Comparison of ENCODE assay signal across 18 mouse cellular contexts in genomic region chr1:104226493-104226892, GRCm38 (mm10).
DNase-seq lines count a peak whose midpoint lies in the region; ATAC-seq and TF ChIP-seq lines count a peak whose summit lies in the region.
"Had no signal": no experiment of that assay in that cellular context is flagged by ENCODE, and none has a peak within 500 bp of the region (broad histone marks: within the 10 kb centered on the region; RNA-seq: fewer than 3 reads in every experiment).

No protein-coding gene starts in this region.

- no peak overlapping the region for H3K9ac ChIP-seq in forebrain, postnatal 0 days
- H3K9ac ChIP-seq in forebrain, embryonic 13.5 days, result no peak overlapping the region
- no peak overlapping the region for H3K9ac ChIP-seq in midbrain, embryonic 13.5 days (replicated peaks)
- H3K9ac ChIP-seq: embryonic facial prominence, embryonic 12.5 days; forebrain, embryonic 15.5 days had no signal

- no peak for TF ChIP-seq POLR2A in olfactory bulb, adult 2 months (IDR thresholded peaks at IDR 0.05; ENCODE audit: insufficient read depth, low read depth, low read length)

- 45% methylated on average over 4 of the region's 4 CpGs for WGBS in forebrain, postnatal 0 days
- 51% methylated on average over 4 of the region's 4 CpGs for WGBS in forebrain, embryonic 13.5 days
- WGBS in olfactory bulb, adult 2 months, result 21% methylated on average over 4 of the region's 4 CpGs
- 80% methylated on average over 4 of the region's 4 CpGs for WGBS in midbrain, embryonic 13.5 days

- ATAC-seq in forebrain, postnatal 0 days, result peak; percentile 75
- ATAC-seq in forebrain, embryonic 13.5 days, result no peak
- no peak for ATAC-seq in midbrain, embryonic 13.5 days

- H3K4me2 ChIP-seq in forebrain, postnatal 0 days (ENCODE audit: low read depth), result no peak overlapping the region
- H3K4me2 ChIP-seq in forebrain, embryonic 13.5 days, result no peak overlapping the region
- no peak overlapping the region for H3K4me2 ChIP-seq in midbrain, embryonic 13.5 days (replicated peaks)
- H3K4me2 ChIP-seq: embryonic facial prominence, embryonic 12.5 days; forebrain, embryonic 15.5 days had no signal

- no peak for TF ChIP-seq CTCF in forebrain, postnatal 0 days (IDR thresholded peaks at IDR 0.05; ENCODE audit: low read depth)
- no peak for TF ChIP-seq CTCF in layer of hippocampus, adult 2 months (conservative IDR thresholded peaks at IDR 0.05)
- no peak for TF ChIP-seq CTCF in olfactory bulb, adult 2 months (IDR thresholded peaks at IDR 0.05; ENCODE audit: insufficient read depth, low read depth, low read length)

- H3K27me3 ChIP-seq in forebrain, postnatal 0 days (ENCODE audit: insufficient read depth, low read length), result no peaks in the 10 kb centered on the region
- no peaks in the 10 kb centered on the region for H3K27me3 ChIP-seq in forebrain, embryonic 13.5 days
- no peaks in the 10 kb centered on the region for H3K27me3 ChIP-seq in midbrain, embryonic 13.5 days
- H3K27me3 ChIP-seq: embryonic facial prominence, embryonic 12.5 days; forebrain, embryonic 15.5 days had no signal

- H3K9me3 ChIP-seq in forebrain, postnatal 0 days (ENCODE audit: low read length), result no peaks in the 10 kb centered on the region
- no peaks in the 10 kb centered on the region for H3K9me3 ChIP-seq in forebrain, embryonic 13.5 days (replicated peaks)
- H3K9me3 ChIP-seq in midbrain, embryonic 13.5 days, result no peaks in the 10 kb centered on the region
- H3K9me3 ChIP-seq: embryonic facial prominence, embryonic 10.5 days; embryonic facial prominence, embryonic 12.5 days; forebrain, embryonic 15.5 days had no signal

- DNase-seq in forebrain, postnatal 0 days, result no peak
- DNase-seq in layer of hippocampus, adult 2 months (ENCODE audit: low spot score in 2 of 2), result no peak
- DNase-seq in layer of hippocampus, adult 18-20 months (ENCODE audit: low spot score in 2 of 2), result no peak
- peak; percentile 4 for DNase-seq in right cerebral cortex, adult 18-20 months
- DNase-seq in right cerebral cortex, postnatal 10 days (ENCODE audit: low spot score in 2 of 2), result no peak
- DNase-seq: adrenal gland, adult 2 months; adrenal gland, postnatal 10 days; adrenal gland, postnatal 25 days; cerebellum, adult 11-12 months; cerebellum, adult 2 months; cerebellum, adult 9-10 months; cerebellum, postnatal 25 days had no signal

- H3K36me3 ChIP-seq in forebrain, postnatal 0 days (ENCODE audit: insufficient read depth), result no peaks in the 10 kb centered on the region
- H3K36me3 ChIP-seq in forebrain, embryonic 13.5 days (ENCODE audit: poor library complexity, severe bottlenecking), result no peaks in the 10 kb centered on the region
- H3K36me3 ChIP-seq in midbrain, embryonic 13.5 days, result no peaks in the 10 kb centered on the region
- H3K36me3 ChIP-seq: embryonic facial prominence, embryonic 10.5 days; embryonic facial prominence, embryonic 12.5 days; forebrain, embryonic 15.5 days had no signal

- 0 out of 2 replicates have a peak, but pooled peaks cover 5% of the 10 kb centered on the region for H3K4me1 ChIP-seq in forebrain, postnatal 0 days (ENCODE audit: insufficient read depth)
- H3K4me1 ChIP-seq in forebrain, embryonic 13.5 days, result no peaks in the 10 kb centered on the region
- no peaks in the 10 kb centered on the region for H3K4me1 ChIP-seq in olfactory bulb, adult 2 months (ENCODE audit: control insufficient read depth, insufficient read depth, low read length)
- no peaks in the 10 kb centered on the region for H3K4me1 ChIP-seq in midbrain, embryonic 13.5 days (replicated peaks)
- H3K4me1 ChIP-seq: embryonic facial prominence, embryonic 10.5 days; embryonic facial prominence, embryonic 12.5 days had no signal

- H3K27ac ChIP-seq in forebrain, postnatal 0 days (ENCODE audit: low read depth, low read length), result peak overlapping the region; percentile 59
- no peak overlapping the region for H3K27ac ChIP-seq in forebrain, embryonic 13.5 days
- H3K27ac ChIP-seq in layer of hippocampus, adult 2 months, result peak overlapping the region; percentile 79
- H3K27ac ChIP-seq in olfactory bulb, adult 2 months (ENCODE audit: insufficient read depth, low read depth, low read length), result peak overlapping the region; percentile 79
- no peak overlapping the region for H3K27ac ChIP-seq in midbrain, embryonic 13.5 days
- H3K27ac ChIP-seq: embryonic facial prominence, embryonic 10.5 days; embryonic facial prominence, embryonic 12.5 days; forebrain, embryonic 15.5 days had no signal

- no peak overlapping the region for H3K4me3 ChIP-seq in forebrain, postnatal 0 days (ENCODE audit: low read depth, low read length)
- no peak overlapping the region for H3K4me3 ChIP-seq in forebrain, embryonic 13.5 days
- H3K4me3 ChIP-seq in layer of hippocampus, adult 2 months, result no peak overlapping the region
- no peak overlapping the region for H3K4me3 ChIP-seq in olfactory bulb, adult 2 months (ENCODE audit: insufficient read depth, low read depth, low read length)
- H3K4me3 ChIP-seq in midbrain, embryonic 13.5 days (replicated peaks), result no peak overlapping the region
- H3K4me3 ChIP-seq: embryonic facial prominence, embryonic 10.5 days; embryonic facial prominence, embryonic 12.5 days; forebrain, embryonic 15.5 days had no signal

Comparison
In these comparisons a context has a peak if more than half of its experiments do, and no peak if none do; other contexts are left out.
1. H3K27ac ChIP-seq: peak in forebrain, postnatal 0 days (single experiment), layer of hippocampus, adult 2 months (single experiment) and olfactory bulb, adult 2 months (single experiment); none in forebrain, embryonic 13.5 days (single experiment) and midbrain, embryonic 13.5 days (single experiment).